Mouse (Mus musculus): ENCODE data around the gene Bsph2.

Bsph2 gene

GRCm38 (mm10) chr7:13570967-13571366 lies at the start of gene Bsph2:
Bsph2 (minus strand) TSS chr7:13571067.
- no peak for DNase-seq (ENCODE audit: low spot score in 2 of 2)

- peak in 1 of 2 experiments; percentile 21 for DNase-seq (ENCODE audit: low spot score in 2 of 2)
Measured at GRCm38 (mm10) chr7:13511539-13511938, 59.3 kb downstream of the Bsph2 start.

Data from right cerebral cortex, postnatal 10 days (tissue).